Mouse (Mus musculus): ENCODE data around the gene Cfap65. TPM values are rescaled to one million over a fixed set of nuclear protein-coding genes. Genes with fewer than 3 reads are reported as not detected.

The Cfap65 gene
- total RNA-seq, 2 experiments from 2014 or later: 1.6 to 2.1 TPM

DNA sequence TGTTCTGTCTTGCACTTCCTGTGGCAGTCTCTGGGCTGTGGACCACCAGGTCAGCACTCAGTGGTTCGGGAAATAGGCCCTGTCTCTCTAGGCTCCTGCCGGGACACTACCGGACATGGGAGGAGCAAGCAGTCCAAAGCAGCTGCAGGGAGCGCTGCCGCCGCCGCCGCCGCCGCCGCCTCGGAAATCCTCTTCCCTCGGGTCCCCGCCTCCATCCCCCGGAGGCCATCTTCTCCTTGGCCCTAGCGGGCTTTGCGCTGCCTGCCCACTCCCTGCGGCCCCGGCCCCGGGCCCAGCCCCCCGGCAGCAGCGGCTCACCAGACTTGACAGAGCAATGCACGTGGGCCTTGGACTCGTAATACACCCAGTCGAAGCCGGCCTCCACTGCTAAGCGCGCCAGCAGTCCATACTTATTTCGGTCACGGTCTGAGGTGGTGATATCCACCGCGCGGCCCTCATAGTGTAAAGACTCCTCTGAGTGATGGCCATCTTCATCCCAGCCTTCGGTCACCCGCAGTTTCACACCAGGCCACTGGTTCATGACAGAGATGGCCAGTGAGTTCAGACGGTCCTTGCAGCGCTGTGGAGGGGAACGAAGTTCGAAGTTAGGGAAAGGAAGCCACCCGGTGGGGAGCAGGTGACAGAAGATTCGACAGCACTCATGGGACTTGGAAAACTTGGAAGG lies 12.7 kb upstream of the Cfap65 start:
- intact Hi-C loops (cut with DNase I): no loop called here
- DNase-seq (ENCODE audit: extremely low spot score in 1 of 2, low spot score in 2 of 2): peak in 1 of 2 experiments; percentile 72

DNA sequence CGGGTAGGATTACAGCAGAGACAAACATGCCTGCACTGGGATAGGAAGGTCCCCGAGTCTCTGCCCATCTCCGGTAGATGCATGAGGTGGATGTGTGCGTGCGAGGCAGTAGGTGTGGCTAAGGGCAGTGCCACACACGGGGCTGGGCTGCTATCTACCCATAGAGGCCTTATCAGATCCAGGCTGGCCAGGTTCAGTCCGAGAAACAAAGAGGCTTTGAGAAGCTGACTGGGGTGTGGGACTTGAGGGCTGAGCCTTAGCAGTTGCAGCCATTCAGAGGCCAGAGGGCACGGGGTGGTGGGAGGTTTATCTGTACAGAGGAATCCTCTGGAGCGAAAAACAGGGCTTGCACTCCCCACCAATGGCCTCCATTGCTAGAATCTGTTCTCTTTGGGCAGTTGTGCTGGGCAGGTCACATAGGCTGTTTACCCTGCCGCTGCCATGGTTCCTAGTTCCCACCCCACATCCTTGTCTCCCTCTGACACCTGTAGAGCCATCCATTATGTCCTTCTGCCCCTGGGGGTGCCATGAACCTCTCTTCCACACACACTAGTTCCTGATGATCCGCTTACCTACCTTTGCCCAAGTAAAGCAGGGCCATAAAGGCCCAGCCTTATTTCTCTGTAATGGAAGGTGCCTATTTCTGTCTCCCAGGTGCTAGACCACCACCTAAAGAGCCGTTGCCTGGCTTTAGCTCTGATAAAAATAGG lies 6.4 kb upstream of the Cfap65 start:
- intact Hi-C loops (cut with DNase I): no loop called here
- DNase-seq (ENCODE audit: extremely low spot score in 1 of 2, low spot score in 2 of 2): no peak

DNA sequence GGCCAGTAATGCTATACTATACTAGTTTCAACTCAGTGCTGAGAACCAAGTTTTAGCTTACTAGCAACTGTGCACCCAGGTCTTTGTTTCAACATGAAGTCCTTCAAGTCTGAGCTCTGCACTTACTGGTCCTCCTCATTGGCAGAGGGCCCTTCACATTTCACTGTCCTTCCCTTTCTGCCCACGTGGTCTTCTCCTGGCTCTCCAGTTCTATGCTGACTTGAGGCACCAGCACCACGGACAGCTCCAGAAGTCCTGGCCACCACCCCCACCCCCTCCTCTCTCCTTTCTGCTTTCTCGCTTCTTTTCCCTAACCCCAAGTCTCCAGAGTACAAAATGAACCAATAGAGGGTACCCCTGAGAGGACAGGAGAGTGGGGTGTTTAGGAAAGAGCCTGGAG lies 4.4 kb upstream of the Cfap65 start:
- no peak for DNase-seq (ENCODE audit: extremely low spot score in 1 of 2, low spot score in 2 of 2)
- intact Hi-C loops (cut with DNase I): no loop called here

DNA sequence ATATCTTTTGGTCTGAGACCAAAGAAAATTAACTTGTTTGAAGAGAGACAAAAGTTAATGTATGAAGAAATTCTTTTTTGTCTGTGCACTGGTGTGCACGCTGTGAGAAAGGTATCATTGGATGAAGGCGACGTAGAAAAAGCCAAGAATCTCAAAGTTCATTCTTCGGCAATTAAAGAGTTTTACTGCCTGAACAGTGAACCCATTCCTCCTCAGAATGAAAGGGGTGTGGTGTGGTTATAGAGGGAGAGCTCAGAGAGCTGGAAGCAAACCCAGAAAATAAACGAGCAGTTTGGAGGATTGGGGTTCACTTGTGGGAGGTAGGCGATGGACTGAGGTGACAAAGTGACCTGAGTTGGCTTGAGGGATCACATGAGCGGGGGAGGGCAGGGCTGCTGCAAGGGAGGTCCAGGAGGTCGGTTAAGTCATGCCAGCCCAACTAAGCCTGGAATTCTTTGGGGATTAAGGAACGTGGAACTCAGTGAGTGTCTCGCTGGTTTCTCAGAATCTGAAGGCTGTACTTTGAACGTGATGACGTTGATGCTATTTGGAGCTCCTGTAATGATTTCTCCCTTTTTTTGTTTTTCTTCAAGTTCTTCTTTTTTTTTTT lies 927 bp upstream of the Cfap65 start:
- DNase-seq (ENCODE audit: extremely low spot score in 1 of 2, low spot score in 2 of 2): no peak
- intact Hi-C loops (cut with DNase I): no loop called here

DNA sequence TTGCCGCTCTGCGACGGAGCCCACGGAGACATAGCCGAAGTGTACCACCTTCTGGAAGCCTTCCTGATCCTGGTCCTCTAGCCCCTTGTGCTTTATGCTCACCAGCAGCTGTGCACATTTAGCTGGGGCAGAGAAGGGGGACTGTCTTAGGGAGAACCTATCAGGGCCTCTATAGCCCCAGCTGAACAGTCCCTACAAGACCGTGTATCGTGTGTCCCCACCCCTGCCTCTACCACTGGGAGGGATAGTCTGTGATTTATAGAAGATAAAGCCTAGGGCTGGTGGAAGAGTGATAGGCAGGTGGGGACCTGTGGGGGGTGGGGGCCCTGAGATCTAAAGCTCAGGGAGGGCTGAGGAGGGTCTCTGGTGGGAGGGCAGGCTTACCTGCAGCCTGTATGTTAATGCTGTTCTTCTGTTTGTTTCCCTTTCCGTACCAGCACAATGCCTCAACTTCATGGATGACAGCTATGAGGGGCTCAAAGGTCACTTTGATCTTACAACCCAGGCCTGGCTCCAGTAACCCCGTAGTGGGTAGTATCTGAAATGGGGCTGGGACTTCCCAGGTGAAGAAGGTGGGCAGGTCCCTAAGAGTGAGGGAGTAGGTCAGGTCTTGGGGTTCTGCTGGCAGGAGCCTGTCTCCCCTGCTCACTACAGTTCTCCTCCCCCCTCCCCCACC lies 7.6 kb downstream of the Cfap65 start:
- intact Hi-C loops (cut with DNase I): no loop called here
- no peak for DNase-seq (ENCODE audit: extremely low spot score in 1 of 2, low spot score in 2 of 2)

DNA sequence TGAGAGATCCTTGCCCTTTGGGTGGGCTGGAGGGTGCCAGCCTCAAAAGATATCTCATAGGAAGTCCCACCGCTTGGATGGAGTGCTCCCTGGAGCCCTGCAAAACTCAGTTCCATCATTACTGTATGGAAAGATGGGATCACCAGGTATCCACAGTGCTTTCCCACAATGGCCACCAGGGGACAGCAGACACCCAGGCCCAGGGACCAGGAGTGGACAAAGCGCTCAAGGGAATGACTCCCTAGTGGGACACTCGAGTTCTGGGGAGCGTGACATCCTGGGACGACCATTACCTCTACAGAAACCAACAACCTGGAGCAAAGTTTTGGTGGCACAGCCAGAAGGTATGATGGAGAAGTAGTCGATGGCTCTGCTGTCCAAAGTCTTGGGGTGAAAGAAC lies 8.7 kb downstream of the Cfap65 start:
- intact Hi-C loops (cut with DNase I): no loop called here
- no peak for DNase-seq (ENCODE audit: extremely low spot score in 1 of 2, low spot score in 2 of 2)

DNA sequence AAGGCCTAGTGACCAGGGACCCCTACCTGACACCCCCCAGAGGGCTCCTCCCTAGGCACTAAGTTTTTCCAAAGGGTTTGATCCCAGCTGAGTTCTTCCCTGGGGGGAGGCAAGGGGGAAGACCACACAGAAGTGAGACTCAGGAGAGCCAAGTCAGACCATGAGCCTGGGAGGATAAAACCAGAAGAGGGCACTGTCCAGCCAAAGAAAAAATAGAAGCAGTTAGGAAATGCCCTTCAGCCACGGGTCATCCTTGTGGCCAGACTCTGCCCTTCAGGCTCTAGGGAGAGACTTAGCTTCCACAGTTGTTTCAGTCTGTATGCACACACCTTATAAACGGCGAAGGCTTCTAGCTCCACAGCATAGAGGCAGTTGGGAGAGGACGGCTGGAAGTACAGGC lies 10.9 kb downstream of the Cfap65 start:
- intact Hi-C loops (cut with DNase I): no loop called here
- DNase-seq (ENCODE audit: extremely low spot score in 1 of 2, low spot score in 2 of 2): no peak

DNA sequence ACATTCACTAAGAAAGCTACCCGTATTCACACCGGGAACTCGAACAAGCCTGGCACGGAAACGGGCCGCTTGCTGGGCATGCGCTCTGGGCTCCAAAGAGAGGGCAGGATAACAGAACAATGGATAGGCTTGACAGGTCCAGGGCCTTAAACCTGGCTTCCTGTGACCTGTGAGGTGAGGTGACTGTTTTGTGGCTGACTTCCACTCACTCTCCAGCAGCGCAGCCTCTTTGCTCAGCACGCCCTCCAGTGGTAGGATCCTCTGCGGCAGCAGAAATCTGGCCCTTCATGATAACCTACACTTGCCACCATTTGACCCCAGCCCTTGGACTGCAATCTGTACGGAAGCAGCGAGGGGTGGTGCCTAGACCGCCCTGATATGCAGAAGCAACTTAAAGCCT lies 19.7 kb downstream of the Cfap65 start:
- DNase-seq (ENCODE audit: extremely low spot score in 1 of 2, low spot score in 2 of 2): no peak
- intact Hi-C loops (cut with DNase I): no loop called here

DNA sequence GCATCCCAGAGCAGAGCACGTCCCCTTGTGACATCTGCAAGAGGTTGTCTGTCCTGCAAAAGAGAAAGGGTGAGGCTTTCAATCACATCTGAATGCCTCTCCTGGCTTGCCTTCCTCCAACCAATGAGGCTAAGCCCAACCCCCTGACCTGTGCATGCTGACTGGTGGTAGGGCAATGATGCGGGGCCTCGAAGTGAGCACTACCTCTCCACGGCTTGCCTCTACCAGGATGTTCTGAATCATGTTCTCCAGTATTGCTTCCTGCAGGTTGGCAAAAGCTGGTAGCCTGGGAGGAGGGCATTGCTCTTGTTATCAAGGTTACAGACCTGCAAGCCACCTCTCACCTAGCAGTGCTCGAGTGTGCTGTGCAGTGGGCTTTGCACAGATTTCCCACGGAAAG lies 33.2 kb downstream of the Cfap65 start:
- intact Hi-C loops (cut with DNase I): no loop called here
- DNase-seq (ENCODE audit: extremely low spot score in 1 of 2, low spot score in 2 of 2): no peak

DNA sequence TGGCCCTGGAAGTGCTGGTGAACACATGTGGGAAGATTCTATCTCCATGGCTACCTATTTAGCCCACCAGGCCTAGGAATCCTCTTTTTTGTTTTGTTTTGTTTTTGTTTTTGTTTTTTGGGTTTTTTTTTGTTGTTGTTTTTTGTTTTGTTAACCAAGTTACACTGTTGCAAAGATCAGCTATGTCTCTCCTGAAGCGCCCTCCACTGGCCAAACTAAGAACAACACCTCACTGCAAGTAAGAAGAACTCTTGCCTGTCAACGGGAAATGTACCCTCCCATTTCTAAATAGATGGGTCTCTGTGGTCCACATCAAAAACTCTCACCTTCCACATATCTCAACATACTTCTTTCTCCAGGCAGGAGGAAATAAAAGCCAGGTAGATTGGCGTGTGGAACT lies 33.7 kb downstream of the Cfap65 start:
- intact Hi-C loops (cut with DNase I): no loop called here
- peak in 1 of 2 experiments; percentile 71 for DNase-seq (ENCODE audit: extremely low spot score in 1 of 2, low spot score in 2 of 2)

DNA sequence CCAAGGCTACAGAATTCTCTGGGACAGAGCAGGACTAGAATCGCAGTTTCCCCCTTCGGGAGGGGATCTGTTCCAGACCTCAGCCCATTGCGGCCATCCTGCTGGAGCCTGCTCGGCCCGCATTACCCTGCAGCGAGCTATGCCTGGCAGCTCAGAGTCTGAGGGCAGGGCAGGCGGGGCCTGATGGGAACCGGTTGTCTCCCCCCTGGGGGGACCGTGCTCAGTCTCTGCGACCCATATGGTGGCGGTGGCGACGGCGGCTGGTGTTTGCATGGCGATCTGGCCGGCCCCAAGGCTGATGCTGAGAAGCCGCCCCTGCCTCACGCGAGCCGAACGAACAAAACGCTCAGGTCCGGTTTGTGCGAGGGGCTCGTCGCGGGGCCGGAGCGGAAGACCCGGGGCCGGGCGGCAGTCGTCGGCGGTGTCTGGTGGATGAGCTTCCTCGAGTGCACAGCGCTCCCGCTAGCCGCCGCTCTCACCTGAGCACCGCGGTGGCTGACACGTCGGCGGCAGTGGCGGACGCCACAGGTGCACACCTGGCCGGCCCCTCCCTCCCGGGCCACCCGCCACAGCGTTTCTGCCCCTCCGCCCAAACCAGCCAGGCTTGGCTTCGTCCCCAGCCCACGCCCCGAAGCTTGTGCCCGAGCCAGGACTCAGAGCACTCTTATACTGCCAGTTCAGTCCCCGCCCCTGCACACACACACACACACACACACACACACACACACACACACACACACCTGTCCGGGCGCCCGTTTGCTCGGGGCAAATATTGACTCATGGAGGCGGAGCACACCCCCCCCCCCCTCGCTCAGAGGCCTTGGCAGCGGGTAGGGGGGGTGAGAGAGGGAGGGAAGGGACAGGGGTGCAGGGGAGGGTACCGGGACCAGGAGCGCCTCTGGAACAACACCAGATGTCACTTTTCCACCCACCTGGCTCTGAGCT lies 34.8 kb downstream of the Cfap65 start:
- intact Hi-C loops (cut with DNase I): no loop called here
- no peak for DNase-seq (ENCODE audit: extremely low spot score in 1 of 2, low spot score in 2 of 2)

DNA sequence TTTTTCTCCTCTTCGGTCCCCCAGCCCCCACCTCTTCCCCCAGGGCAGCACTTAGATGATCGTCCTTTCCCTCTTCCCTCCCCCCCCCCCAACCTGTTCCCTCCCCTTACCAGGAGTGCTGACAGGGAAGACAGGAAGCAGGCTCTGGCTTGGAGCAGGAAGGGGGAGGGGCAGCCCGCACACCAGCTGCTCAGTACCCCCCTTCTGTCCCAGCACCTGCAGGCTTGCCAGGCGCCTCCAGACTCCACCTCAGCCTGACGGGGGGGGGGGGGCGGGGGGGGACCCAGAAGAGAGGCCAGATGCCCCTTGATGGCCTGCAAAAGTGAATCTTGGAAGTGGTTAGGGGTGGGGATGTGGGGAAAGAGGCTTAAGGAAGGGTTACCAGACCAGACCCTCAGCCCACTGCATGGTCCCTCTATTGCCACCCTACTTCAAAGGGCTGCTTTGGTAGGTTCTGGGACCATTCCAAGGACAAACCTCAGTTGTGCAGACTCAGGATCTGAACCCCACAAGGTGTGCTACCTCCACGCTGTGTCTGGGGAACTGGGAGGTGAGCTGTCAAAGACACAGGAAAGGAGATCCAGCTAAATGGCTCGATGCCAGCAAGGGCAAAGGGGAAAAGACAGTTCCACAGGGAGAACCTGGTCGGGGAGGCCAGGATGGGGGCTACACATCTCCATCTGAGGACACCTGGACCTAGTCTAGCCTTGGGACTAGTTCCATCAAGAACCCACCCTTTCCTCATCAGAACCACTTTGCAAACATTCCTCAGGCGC lies 36.6 kb downstream of the Cfap65 start:
- no peak for DNase-seq (ENCODE audit: extremely low spot score in 1 of 2, low spot score in 2 of 2)
- intact Hi-C loops (cut with DNase I): no loop called here

DNA sequence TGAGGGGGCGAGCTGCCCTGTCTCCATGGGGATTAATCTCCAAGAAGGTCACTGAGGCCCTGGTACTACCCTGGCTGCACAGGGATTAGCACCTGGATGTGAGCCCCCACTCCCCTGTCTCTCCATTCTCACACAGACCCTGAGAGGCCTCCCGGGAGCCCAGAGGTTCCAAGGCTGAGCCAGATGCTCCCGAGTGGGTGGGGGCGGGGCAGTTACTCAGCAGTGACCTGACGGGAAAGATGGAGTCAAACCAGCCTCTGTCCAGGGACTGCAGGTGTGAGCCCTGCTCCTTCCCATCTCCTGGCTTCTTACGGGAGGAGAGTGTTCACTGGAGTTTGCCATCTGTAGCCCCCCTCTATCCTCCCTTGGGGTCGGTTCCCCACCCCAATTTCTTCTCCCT lies 37.4 kb downstream of the Cfap65 start:
- intact Hi-C loops (cut with DNase I): no loop called here
- no peak for DNase-seq (ENCODE audit: extremely low spot score in 1 of 2, low spot score in 2 of 2)

DNA sequence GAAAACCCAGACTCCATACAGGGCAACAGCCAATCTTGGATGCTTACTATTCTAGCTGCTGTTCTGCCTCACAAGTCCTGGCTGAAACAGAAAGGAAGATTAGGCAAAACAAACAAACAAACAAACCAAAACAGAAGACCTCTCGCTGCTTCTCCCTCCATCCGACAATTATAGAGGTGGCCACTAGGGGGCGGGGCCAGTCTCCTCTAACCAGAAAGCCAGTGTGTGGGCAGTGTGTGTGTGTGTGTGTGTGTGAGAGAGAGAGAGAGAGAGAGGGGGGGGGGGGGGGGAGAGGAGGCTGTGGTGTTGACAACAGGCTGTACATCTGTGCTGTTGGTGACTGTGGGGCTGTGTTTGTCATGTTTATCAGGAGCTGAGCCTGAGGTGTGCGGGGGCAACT lies 40.4 kb downstream of the Cfap65 start:
- DNase-seq (ENCODE audit: extremely low spot score in 1 of 2, low spot score in 2 of 2): peak; percentile 35 to 79
- intact Hi-C loops (cut with DNase I): no loop called here

DNA sequence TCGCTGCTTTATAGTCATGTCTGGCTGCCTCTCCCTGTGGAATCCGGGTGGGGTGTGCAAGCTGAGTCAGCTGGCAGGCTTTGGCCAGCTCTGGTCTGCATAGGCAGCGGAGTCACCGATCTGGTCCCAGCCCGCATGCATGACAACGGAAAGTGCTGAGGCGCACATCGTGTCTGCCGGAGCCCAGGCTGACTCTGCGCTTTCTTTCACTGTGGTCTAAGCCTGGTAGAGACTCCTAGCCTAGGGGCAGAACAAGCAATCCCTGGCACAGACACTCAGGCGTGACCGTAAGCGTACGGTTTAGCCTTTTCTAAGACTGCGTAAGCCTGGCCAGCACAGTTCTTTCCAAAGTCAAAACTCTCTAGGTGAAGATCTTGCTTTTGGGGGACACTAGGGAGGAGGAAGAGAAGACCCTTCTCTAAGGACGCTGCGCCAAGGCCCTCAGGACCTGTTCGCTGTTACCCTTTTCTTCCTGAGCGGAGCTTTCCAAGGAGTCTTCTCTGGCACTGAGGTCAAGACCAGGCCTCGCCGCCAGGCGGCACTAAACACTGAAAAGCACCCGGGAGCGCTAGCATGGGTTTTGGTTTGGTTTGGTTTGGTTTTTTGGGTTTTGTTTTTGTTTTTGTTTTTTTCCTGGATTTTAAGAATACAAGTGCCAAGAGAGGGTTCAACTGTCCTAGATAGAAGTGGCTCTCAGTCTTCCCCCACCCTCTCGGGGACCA lies 42.1 kb downstream of the Cfap65 start, which contains the start of gene Cryba2:
TSS of gene Cryba2 (minus strand) at position 10 of the 722 bp plus-strand sequence.
- DNase-seq (ENCODE audit: extremely low spot score in 1 of 2, low spot score in 2 of 2): peak in 1 of 2 experiments; percentile 56
- intact Hi-C loops (cut with DNase I): no loop called here

DNA sequence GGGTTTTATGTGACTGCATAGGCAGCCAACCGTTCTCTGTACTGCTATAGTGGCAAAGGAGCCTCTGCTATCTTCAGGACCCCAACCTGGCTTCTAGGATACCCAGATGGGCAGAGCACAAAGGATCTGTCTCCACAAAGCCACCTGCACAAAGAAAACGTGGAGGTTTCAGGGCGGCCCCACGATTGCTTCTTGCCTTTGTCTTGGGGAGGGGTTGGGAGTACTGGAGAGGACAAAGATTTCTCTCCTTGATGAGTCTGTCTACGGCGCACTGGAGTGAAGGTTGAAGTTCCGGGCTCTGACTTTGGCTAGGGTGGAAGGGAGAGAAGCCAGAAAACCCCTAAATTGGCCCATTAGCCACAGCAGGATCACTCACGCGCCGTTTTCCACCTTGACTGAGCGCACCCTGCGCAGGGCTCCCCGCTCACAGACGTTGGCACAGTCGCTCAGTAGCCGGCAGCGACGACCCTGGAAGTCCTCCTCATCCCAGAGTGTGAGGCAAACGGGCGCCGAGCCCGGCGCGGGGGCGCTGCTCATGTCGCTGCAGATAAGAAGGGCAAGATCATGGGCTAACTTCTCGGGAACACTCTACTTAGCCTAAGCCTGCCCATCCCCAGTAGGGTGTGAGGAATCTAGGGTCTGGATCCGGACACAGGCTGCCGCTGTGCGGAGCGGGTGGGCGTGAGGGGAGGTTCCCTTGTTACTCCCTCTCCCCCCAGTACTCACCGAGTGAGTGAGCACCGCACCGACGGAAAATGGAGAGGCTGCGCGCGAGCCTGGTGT lies 42.9 kb downstream of the Cfap65 start:
- intact Hi-C loops (cut with DNase I): no loop called here
- no peak for DNase-seq (ENCODE audit: extremely low spot score in 1 of 2, low spot score in 2 of 2)

DNA sequence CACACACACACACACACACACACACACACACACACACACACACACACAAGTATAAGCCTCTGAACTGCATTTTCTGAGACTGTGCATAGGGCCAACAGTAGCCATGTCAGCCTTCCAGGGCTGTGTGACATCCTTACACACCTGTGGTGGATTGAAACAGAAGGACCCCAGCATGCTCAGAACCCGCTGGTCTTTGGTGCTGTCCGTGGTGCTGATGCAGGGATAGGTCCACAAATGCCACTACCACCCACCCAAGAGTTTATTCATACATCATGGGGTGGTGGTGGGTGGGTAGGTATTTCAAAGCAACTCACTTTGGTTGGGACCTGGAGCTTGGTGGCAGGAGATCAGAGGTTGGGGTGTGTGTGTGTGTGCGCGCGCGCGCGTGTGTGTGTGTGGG lies 43.9 kb downstream of the Cfap65 start:
- intact Hi-C loops (cut with DNase I): no loop called here

More for the DNA sequence above, 43.9 kb downstream of the Cfap65 start:
- DNase-seq (ENCODE audit: extremely low spot score in 1 of 2, low spot score in 2 of 2): no peak

Data from left cerebral cortex, postnatal 10 days (tissue).